ENCODE assay signal across 27 mouse cellular contexts in genomic region chr3:90503444-90503843, GRCm38 (mm10). TPM values are rescaled to one million over a fixed set of nuclear protein-coding genes. Genes with fewer than 3 reads are reported as not detected.
"Had no signal": no experiment of that assay in that cellular context is flagged by ENCODE, and none has a peak within 500 bp of the region (broad histone marks: within the 10 kb centered on the region; RNA-seq: fewer than 3 reads in every experiment).

No protein-coding gene starts in this region.

- H3K9me3 ChIP-seq: heart, embryonic 12.5 days; hindbrain, embryonic 10.5 days; hindbrain, embryonic 12.5 days; kidney, embryonic 15.5 days; limb, embryonic 10.5 days; limb, embryonic 12.5 days; liver, embryonic 13.5 days had no signal

- H3K4me3 ChIP-seq: heart, adult 2 months; heart, embryonic 12.5 days; hindbrain, embryonic 10.5 days; hindbrain, embryonic 12.5 days; kidney, embryonic 15.5 days; limb, embryonic 10.5 days; limb, embryonic 12.5 days; liver, embryonic 13.5 days had no signal

- H3K27me3 ChIP-seq: heart, embryonic 12.5 days; hindbrain, embryonic 12.5 days; kidney, embryonic 15.5 days; limb, embryonic 12.5 days; liver, embryonic 13.5 days had no signal

- H3K27ac ChIP-seq: heart, adult 2 months; hindbrain, embryonic 10.5 days; hindbrain, embryonic 12.5 days; hindbrain, embryonic 14.5 days; kidney, embryonic 15.5 days; kidney, postnatal 0 days; limb, embryonic 10.5 days; limb, embryonic 12.5 days; liver, embryonic 13.5 days had no signal

- H3K4me2 ChIP-seq: heart, embryonic 12.5 days; hindbrain, embryonic 12.5 days; hindbrain, embryonic 14.5 days; kidney, embryonic 15.5 days; limb, embryonic 12.5 days; liver, embryonic 11.5 days; liver, embryonic 13.5 days had no signal

- ATAC-seq: hindbrain, embryonic 16.5 days; intestine, embryonic 16.5 days had no signal

- DNase-seq: gastrocnemius, postnatal 14 days; gastrocnemius, postnatal 36 days; heart, adult 11 months; heart, adult 2 months; heart, postnatal 10 days; heart, postnatal 4 days; kidney, adult 11 months; kidney, adult 2 months; kidney, adult 9 months; kidney, postnatal 14 days; kidney, postnatal 36 days; layer of hippocampus, adult 9-11 months; layer of hippocampus, postnatal 36 days; liver; liver, embryonic 13.5 days had no signal

- H3K9ac ChIP-seq: heart, embryonic 12.5 days; hindbrain, embryonic 12.5 days; hindbrain, embryonic 14.5 days; kidney, embryonic 15.5 days; limb, embryonic 12.5 days; liver, embryonic 13.5 days had no signal

RNA-seq across cellular contexts. Expression of gene S100a14, which starts 23.2 kb away (rescaled TPM):
- polyA plus RNA-seq: heart, embryonic 12.5 days; heart, embryonic 14.5 days; hindbrain, embryonic 10.5 days; hindbrain, embryonic 14.5 days; liver, embryonic 11.5 days; liver, embryonic 13.5 days had no signal
